Mouse (Mus musculus): Measurements from ENCODE around the gene Cep152. TPM values are rescaled to one million over a fixed set of nuclear protein-coding genes. Genes with fewer than 3 reads are reported as not detected.

Cep152 gene
- total and polyA plus RNA-seq, 3 experiments = 7.7 to 8.9 (median 8.8) TPM

DNA sequence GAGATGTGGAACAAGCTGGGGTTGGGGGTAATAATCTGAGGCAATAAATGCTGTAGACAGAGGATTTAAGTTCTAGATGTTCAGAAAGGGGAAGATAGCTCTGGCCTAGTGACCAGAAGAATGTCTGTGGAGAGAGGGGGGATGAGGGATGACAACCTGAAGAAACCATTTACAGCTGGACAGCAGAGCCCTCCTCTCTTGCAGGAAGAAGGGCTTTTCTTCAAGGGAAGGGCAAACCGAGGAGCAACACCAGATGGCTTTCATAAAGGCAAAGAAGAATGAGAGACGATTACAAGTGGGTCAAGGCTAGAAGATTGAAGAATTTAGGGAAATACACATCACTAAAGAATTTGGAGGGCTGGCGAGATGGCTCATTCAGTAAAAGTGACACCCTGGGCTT lies 110.5 kb downstream of the Cep152 start:
- no peaks in the 10 kb centered on the region for H3K9me3 ChIP-seq (replicated peaks; ENCODE audit: low read length)
- in situ Hi-C loops (cut with MboI; ENCODE audit: low pct_ligation_motif_present, low pct_unique_long_range_greater_than_20kb, low sequenced_read_pairs) = no loop called here
- no peak for TF ChIP-seq ZNF384 (IDR thresholded peaks at IDR 0.05; ENCODE audit: low read depth, low read length)
- no peak for TF ChIP-seq ZMIZ1 (IDR thresholded peaks at IDR 0.05; ENCODE audit: low read depth, low read length)
- no peak for TF ChIP-seq UBTF (IDR thresholded peaks at IDR 0.05; ENCODE audit: low read depth, low read length)
- TF ChIP-seq NRF1 (IDR thresholded peaks at IDR 0.05; ENCODE audit: low read depth, low read length) = no peak
- TF ChIP-seq MXI1 (IDR thresholded peaks at IDR 0.05; ENCODE audit: low read depth, low read length) = no peak
- no peaks in the 10 kb centered on the region for H3K4me1 ChIP-seq (ENCODE audit: control insufficient read depth in 1 of 2, insufficient read depth in 2 of 2)
- no peak for DNase-seq (ENCODE audit: extremely low read depth)
- no peak overlapping the region for H3K4me3 ChIP-seq (replicated peaks in 1 of 3; ENCODE audit: low read depth in 2 of 3, low read length in 2 of 3, poor library complexity in 1 of 3)
- H3K79me2 ChIP-seq (replicated peaks; ENCODE audit: control insufficient read depth, extremely low read depth, insufficient read depth, poor library complexity, severe bottlenecking) = no peaks in the 10 kb centered on the region
- H3K36me3 ChIP-seq (replicated peaks in 1 of 2; ENCODE audit: control insufficient read depth in 1 of 2, insufficient read depth in 1 of 2, low read length in 1 of 2) = no peaks in the 10 kb centered on the region
- dilution Hi-C loops (cut with MboI; ENCODE audit: extremely low pct_ligation_motif_present, extremely low pct_unique_long_range_greater_than_20kb, low sequenced_read_pairs) = no loop called here
- no peaks in the 10 kb centered on the region for H3K27me3 ChIP-seq (replicated peaks)
- no peak overlapping the region for H3K9ac ChIP-seq (ENCODE audit: insufficient read depth, low read depth)
- no peak overlapping the region for H3K27ac ChIP-seq (ENCODE audit: insufficient read depth, low read depth)
- H3K4me2 ChIP-seq (ENCODE audit: insufficient read depth, low read depth, poor library complexity, severe bottlenecking) = no peak overlapping the region

Other genes starting within 250 kb of the Cep152 start
- gene Gm9913, start 120.0 kb downstream of the Cep152 start, total RNA-seq (2012; rRNA removed) = not detected in 2 replicates
- not detected in 2 replicates for gene Gm9913, start 120.0 kb downstream of the Cep152 start, total RNA-seq (2014; rRNA removed)
- not detected in 2 replicates for gene Gm9913, start 120.0 kb downstream of the Cep152 start, polyA plus RNA-seq (2012; ENCODE audit: insufficient read length, low read depth)
- 0.08 and 0.17 TPM in 2 replicates for gene Fbn1, start 117.1 kb downstream of the Cep152 start, total RNA-seq (2012; rRNA removed)
- 0.04 and 0.07 TPM in 2 replicates for gene Fbn1, start 117.1 kb downstream of the Cep152 start, total RNA-seq (2014; rRNA removed)
- gene Fbn1, start 117.1 kb downstream of the Cep152 start, polyA plus RNA-seq (2012; ENCODE audit: insufficient read length, low read depth) = 0.04 and 0.09 TPM in 2 replicates
- 15.4 and 17.0 TPM in 2 replicates for gene Eid1, start 48.0 kb upstream of the Cep152 start, total RNA-seq (2012; rRNA removed)
- gene Eid1, start 48.0 kb upstream of the Cep152 start, total RNA-seq (2014; rRNA removed) = 39.8 and 43.2 TPM in 2 replicates
- 20.4 and 22.7 TPM in 2 replicates for gene Eid1, start 48.0 kb upstream of the Cep152 start, polyA plus RNA-seq (2012; ENCODE audit: insufficient read length, low read depth)
- 0.97 and 1.1 TPM in 2 replicates for gene Shc4, start 99.0 kb upstream of the Cep152 start, total RNA-seq (2012; rRNA removed)
- gene Shc4, start 99.0 kb upstream of the Cep152 start, total RNA-seq (2014; rRNA removed) = 0.21 and 0.23 TPM in 2 replicates
- 0.10 and 0.37 TPM in 2 replicates for gene Shc4, start 99.0 kb upstream of the Cep152 start, polyA plus RNA-seq (2012; ENCODE audit: insufficient read length, low read depth)
- gene Secisbp2l, start 157.8 kb upstream of the Cep152 start, total RNA-seq (2012; rRNA removed) = 8.3 and 8.9 TPM in 2 replicates
- gene Secisbp2l, start 157.8 kb upstream of the Cep152 start, total RNA-seq (2014; rRNA removed) = 8.2 and 8.7 TPM in 2 replicates
- 11.1 and 15.1 TPM in 2 replicates for gene Secisbp2l, start 157.8 kb upstream of the Cep152 start, polyA plus RNA-seq (2012; ENCODE audit: insufficient read length, low read depth)
- gene Galk2, start 234.0 kb upstream of the Cep152 start, total RNA-seq (2012; rRNA removed) = 40.2 and 41.8 TPM in 2 replicates
- gene Galk2, start 234.0 kb upstream of the Cep152 start, total RNA-seq (2014; rRNA removed) = 59.9 and 63.3 TPM in 2 replicates
- 36.7 and 40.4 TPM in 2 replicates for gene Galk2, start 234.0 kb upstream of the Cep152 start, polyA plus RNA-seq (2012; ENCODE audit: insufficient read length, low read depth)
- 63.5 and 68.6 TPM in 2 replicates for gene Cops2, start 234.0 kb upstream of the Cep152 start, total RNA-seq (2012; rRNA removed)
- gene Cops2, start 234.0 kb upstream of the Cep152 start, total RNA-seq (2014; rRNA removed) = 313 and 408 TPM in 2 replicates
- 124 and 145 TPM in 2 replicates for gene Cops2, start 234.0 kb upstream of the Cep152 start, polyA plus RNA-seq (2012; ENCODE audit: insufficient read length, low read depth)

All from CH12.LX (cell line).